Mouse (Mus musculus) hindbrain, embryonic 14.5 days (tissue): ENCODE data around the gene Mrc1. TPM values are rescaled to one million over a fixed set of nuclear protein-coding genes. Genes with fewer than 3 reads are reported as not detected.

Source experiments
- ATAC-seq: fragments of 200-750 bp; cut with Nextera tagmentation; 2 replicates; pipeline ENCODE4 v1.8.0; 2017; ENCODE audit warnings: moderate number of reproducible peaks, mild to moderate bottlenecking, moderate TSS enrichment, moderate library complexity; ENCODE audit not compliant: low FRiP score
- DNase-seq: peaks from one replicate; pipeline ENCODE4 v3.0.0-alpha.2; 2015; ENCODE audit warnings: low spot score
- H3K27ac ChIP-seq: fragments of 300-500 bp; sonication (generic); 2 replicates; pipeline ENCODE4 v1.5.1; 2014; ENCODE audit warnings: mild to moderate bottlenecking, moderate library complexity
- H3K27me3 ChIP-seq: fragments of 300-500 bp; sonication (generic); 2 replicates; pipeline ENCODE4 v1.6.1; 2014; ENCODE audit warnings: mild to moderate bottlenecking, low read length, mixed read lengths; ENCODE audit not compliant: control insufficient read depth, insufficient read depth
- H3K36me3 ChIP-seq: fragments of 300-500 bp; sonication (generic); replicated peaks from 2 replicates; pipeline ENCODE4 v1.6.1; 2014; ENCODE audit not compliant: control insufficient read depth, insufficient read depth
- H3K4me1 ChIP-seq: fragments of 300-500 bp; sonication (generic); replicated peaks from 2 replicates; pipeline ENCODE4 v1.6.1; 2014; ENCODE audit warnings: antibody characterized with exemption, low read length, mixed read lengths; ENCODE audit not compliant: control insufficient read depth, insufficient read depth
- H3K4me2 ChIP-seq: fragments of 300-500 bp; sonication (generic); replicated peaks from 2 replicates; pipeline ENCODE4 v1.6.1; 2014; ENCODE audit warnings: mild to moderate bottlenecking, moderate library complexity
- H3K4me3 ChIP-seq: fragments of 300-500 bp; sonication (generic); replicated peaks from 2 replicates; pipeline ENCODE4 v1.5.1; 2014; ENCODE audit warnings: mild to moderate bottlenecking, low read length
- H3K9ac ChIP-seq: fragments of 300-500 bp; sonication (generic); 2 replicates; pipeline ENCODE4 v1.6.1; 2014
- H3K9me3 ChIP-seq: fragments of 300-500 bp; sonication (generic); 2 replicates; pipeline ENCODE4 v1.6.1; 2016; ENCODE audit warnings: low read length; ENCODE audit not compliant: control insufficient read depth
- WGBS: fragments of 180-500 bp; shearing (Covaris S2); extraction: QIAGEN DNeasy Blood & Tissue Kit; methylation state at CpG from one replicate; pipeline ENCODE4 v1.1.7; 2014; 5-methylcytosine and 5-hydroxymethylcytosine counted together
- polyA plus RNA-seq: library from polyadenylated mRNA; unstranded; fragments of >200 nt; fragmentation: Nextera tagmentation; extraction: Ambion mirVana; gene quantifications from 2 replicates; pipeline ENCODE4 v1.2.1, GENCODE M21; 2014

Gene Mrc1
- polyA plus RNA-seq, 1 experiment from 2014 or later, result 7.0 TPM

GRCm38 (mm10) chr2:14269160-14269559, 40.0 kb downstream of the Mrc1 start:
- no peak for ATAC-seq
- Histone ChIP-seq H3K4me2 (no peak overlapping the region), H3K9ac (no peak overlapping the region), H3K27ac (no peak overlapping the region), H3K9me3 (no peaks in the 10 kb centered on the region), H3K4me1 (no peaks in the 10 kb centered on the region), H3K36me3 (no peaks in the 10 kb centered on the region), H3K27me3 (no peaks in the 10 kb centered on the region), H3K4me3 (no peak overlapping the region)
- DNase-seq, result no peak
- WGBS, result 72% methylated on average over 1 of the region's 1 CpGs

GRCm38 (mm10) chr2:14272088-14272487, 42.9 kb downstream of the Mrc1 start:
- WGBS, result 92% methylated on average over 1 of the region's 1 CpGs
- DNase-seq, result no peak
- H3K27ac ChIP-seq, result no peak overlapping the region

GRCm38 (mm10) chr2:14275796-14276195, 46.6 kb downstream of the Mrc1 start:
- ATAC-seq, result no peak
- H3K27me3 ChIP-seq, result no peaks in the 10 kb centered on the region
- no peak for DNase-seq
- WGBS, result 79% methylated on average over 5 of the region's 5 CpGs
- H3K4me2 ChIP-seq, result no peak overlapping the region
- H3K27ac ChIP-seq, result no peak overlapping the region
- H3K9me3 ChIP-seq, result no peaks in the 10 kb centered on the region
- no peak overlapping the region for H3K9ac ChIP-seq
- H3K36me3 ChIP-seq, result no peaks in the 10 kb centered on the region
- H3K4me3 ChIP-seq, result no peak overlapping the region
- no peaks in the 10 kb centered on the region for H3K4me1 ChIP-seq

More at GRCm38 (mm10) chr2:14272088-14272487, 42.9 kb downstream of the Mrc1 start:
- no peaks in the 10 kb centered on the region for H3K9me3 ChIP-seq
- no peak overlapping the region for H3K4me2 ChIP-seq
- H3K27me3 ChIP-seq, result no peaks in the 10 kb centered on the region
- no peak overlapping the region for H3K4me3 ChIP-seq
- ATAC-seq, result no peak
- no peaks in the 10 kb centered on the region for H3K4me1 ChIP-seq
- no peak overlapping the region for H3K9ac ChIP-seq
- H3K36me3 ChIP-seq, result no peaks in the 10 kb centered on the region

GRCm38 (mm10) chr2:14279256-14279655, 50.1 kb downstream of the Mrc1 start:
- no peaks in the 10 kb centered on the region for H3K4me1 ChIP-seq
- DNase-seq (no peak), ATAC-seq (no peak)
- H3K4me2 ChIP-seq, result no peak overlapping the region
- no peak overlapping the region for H3K9ac ChIP-seq
- H3K27me3 ChIP-seq, result no peaks in the 10 kb centered on the region
- no peak overlapping the region for H3K27ac ChIP-seq
- H3K9me3 ChIP-seq, result no peaks in the 10 kb centered on the region
- 60% methylated on average over 2 of the region's 2 CpGs for WGBS
- H3K4me3 ChIP-seq, result no peak overlapping the region
- H3K36me3 ChIP-seq, result no peaks in the 10 kb centered on the region

GRCm38 (mm10) chr2:14279795-14280194, 50.6 kb downstream of the Mrc1 start:
- H3K4me3 ChIP-seq, result no peak overlapping the region
- no peak overlapping the region for H3K4me2 ChIP-seq
- H3K9ac ChIP-seq, result no peak overlapping the region
- ATAC-seq (no peak), DNase-seq (no peak)
- H3K4me1 ChIP-seq, result no peaks in the 10 kb centered on the region
- no peaks in the 10 kb centered on the region for H3K9me3 ChIP-seq
- no peak overlapping the region for H3K27ac ChIP-seq
- 90% methylated on average over 6 of the region's 6 CpGs for WGBS
- H3K36me3 ChIP-seq, result no peaks in the 10 kb centered on the region
- no peaks in the 10 kb centered on the region for H3K27me3 ChIP-seq

GRCm38 (mm10) chr2:14295334-14295733, 66.1 kb downstream of the Mrc1 start:
- WGBS, result 45% methylated on average over 5 of the region's 5 CpGs
- ATAC-seq, result 0 out of 2 replicates have a peak, but pooled peaks have one; percentile 51
- Histone ChIP-seq H3K4me3 (no peak overlapping the region), H3K36me3 (no peaks in the 10 kb centered on the region), H3K4me2 (no peak overlapping the region), H3K4me1 (no peaks in the 10 kb centered on the region), H3K27ac (no peak overlapping the region), H3K27me3 (no peaks in the 10 kb centered on the region), H3K9ac (no peak overlapping the region), H3K9me3 (no peaks in the 10 kb centered on the region)
- DNase-seq, result peak; percentile 82

GRCm38 (mm10) chr2:14312505-14313380, 83.6 kb downstream of the Mrc1 start:
- no peaks in the 10 kb centered on the region for H3K4me1 ChIP-seq
- H3K27ac ChIP-seq, result no peak overlapping the region
- no peak overlapping the region for H3K9ac ChIP-seq
- no peak for ATAC-seq
- peaks cover 8% of the 10 kb centered on the region; the same call in 1 of the 2 replicates for H3K9me3 ChIP-seq
- WGBS, result 83% methylated on average over 4 of the region's 4 CpGs
- DNase-seq, result no peak
- no peak overlapping the region for H3K4me2 ChIP-seq
- no peaks in the 10 kb centered on the region for H3K27me3 ChIP-seq
- no peaks in the 10 kb centered on the region for H3K36me3 ChIP-seq
- no peak overlapping the region for H3K4me3 ChIP-seq

GRCm38 (mm10) chr2:14315113-14315512, 85.9 kb downstream of the Mrc1 start:
- DNase-seq, result no peak

GRCm38 (mm10) chr2:14341652-14342308, 112.6 kb downstream of the Mrc1 start:
- no peak overlapping the region for H3K9ac ChIP-seq
- no peaks in the 10 kb centered on the region for H3K4me1 ChIP-seq
- H3K27ac ChIP-seq, result no peak overlapping the region
- no peaks in the 10 kb centered on the region for H3K9me3 ChIP-seq
- no peak overlapping the region for H3K4me3 ChIP-seq
- WGBS, result 78% methylated on average over 14 of the region's 14 CpGs
- peak; percentile 65 for DNase-seq
- peak; percentile 87 for ATAC-seq
- H3K4me2 ChIP-seq, result no peak overlapping the region
- H3K27me3 ChIP-seq, result no peaks in the 10 kb centered on the region
- no peaks in the 10 kb centered on the region for H3K36me3 ChIP-seq

More at GRCm38 (mm10) chr2:14315113-14315512, 85.9 kb downstream of the Mrc1 start:
- Histone ChIP-seq H3K4me2 (no peak overlapping the region), H3K4me1 (no peaks in the 10 kb centered on the region), H3K9me3 (peaks cover 8% of the 10 kb centered on the region; the same call in 1 of the 2 replicates), H3K9ac (no peak overlapping the region), H3K27ac (no peak overlapping the region), H3K36me3 (no peaks in the 10 kb centered on the region), H3K4me3 (no peak overlapping the region), H3K27me3 (no peaks in the 10 kb centered on the region)
- no peak for ATAC-seq
- WGBS, result 87% methylated on average over 3 of the region's 3 CpGs
